ENCODE assay signal across 8 mouse cellular contexts in genomic region chr3:88950576-88951326, GRCm38 (mm10). TPM values are rescaled to one million over a fixed set of nuclear protein-coding genes. Genes with fewer than 3 reads are reported as not detected.
A peak's percentile ranks its signal among the peaks of the same experiment; 100 is the strongest.
DNase-seq lines count a peak whose midpoint lies in the region; ATAC-seq lines count a peak whose summit lies in the region.

Gene Ash1l (plus strand): TSS chr3:88950622.
Gene Dap3 (minus strand): TSS chr3:88951181.

- H3K27me3 ChIP-seq in intestine, embryonic 15.5 days (replicated peaks), result no peaks in the 10 kb centered on the region
- no peaks in the 10 kb centered on the region for H3K27me3 ChIP-seq in midbrain, embryonic 10.5 days (ENCODE audit: low read depth, poor library complexity, severe bottlenecking)

- peak within 1 kb of the TSS; percentile 84 for H3K4me3 ChIP-seq in intestine, embryonic 15.5 days (replicated peaks)
- H3K4me3 ChIP-seq in midbrain, embryonic 10.5 days, result peak within 1 kb of the TSS; percentile 74

- peaks cover 13% of the 10 kb centered on the region; the same call in 1 of the 2 replicates for H3K4me1 ChIP-seq in intestine, embryonic 15.5 days (replicated peaks)
- H3K4me1 ChIP-seq in midbrain, embryonic 10.5 days, result peaks cover 35% of the 10 kb centered on the region

- peak within 1 kb of the TSS; percentile 100 for H3K27ac ChIP-seq in intestine, embryonic 15.5 days
- H3K27ac ChIP-seq in midbrain, embryonic 10.5 days (replicated peaks), result peak within 1 kb of the TSS; percentile 99

- ATAC-seq in intestine, embryonic 15.5 days, result peak; percentile 80

- H3K36me3 ChIP-seq in intestine, embryonic 15.5 days, result no peaks in the 10 kb centered on the region
- H3K36me3 ChIP-seq in midbrain, embryonic 10.5 days, result no peaks in the 10 kb centered on the region

- peak; percentile 71 for DNase-seq in layer of hippocampus, adult 11-12 months (ENCODE audit: low spot score)
- DNase-seq in layer of hippocampus, adult 9-10 months (ENCODE audit: low spot score), result no peak
- peak; percentile 88 for DNase-seq in embryo, embryonic 9.5 days (ENCODE audit: extremely low spot score)
- peak; percentile 67 to 77 for DNase-seq in gastrocnemius, postnatal 4 days (ENCODE audit: low spot score in 2 of 2)
- peak; percentile 79 to 82 for DNase-seq in left cerebral cortex, postnatal 36 days (ENCODE audit: low spot score in 2 of 2)
- DNase-seq in midbrain, embryonic 10.5 days (ENCODE audit: low spot score), result peak; percentile 87
- peak; percentile 77 for DNase-seq in spleen, adult 12 weeks (ENCODE audit: low spot score)

- under 1% methylated on average over 51 of the region's 64 CpGs for WGBS in intestine, embryonic 15.5 days
- under 1% methylated on average over 40 of the region's 64 CpGs for WGBS in midbrain, embryonic 10.5 days

- H3K4me2 ChIP-seq in intestine, embryonic 15.5 days (replicated peaks), result peak within 1 kb of the TSS; percentile 63

- peak within 1 kb of the TSS; percentile 97 for H3K9ac ChIP-seq in intestine, embryonic 15.5 days

- intact Hi-C loops in left cerebral cortex, postnatal 36 days (cut with DNase I), result no loop called here

- no peaks in the 10 kb centered on the region for H3K9me3 ChIP-seq in intestine, embryonic 15.5 days
- no peaks in the 10 kb centered on the region for H3K9me3 ChIP-seq in midbrain, embryonic 10.5 days (replicated peaks)

RNA-seq across cellular contexts. Expression of gene Ash1l, which starts in this region (rescaled TPM):
- 10 to 100 TPM; 37.8 to 41.8 TPM for total RNA-seq in gastrocnemius, postnatal 4 days (2021)
- polyA plus RNA-seq in intestine, embryonic 15.5 days (2015; fragmentation: Nextera tagmentation; extraction: Ambion mirVana), result 16.4 and 17.0 TPM in 2 replicates
- total RNA-seq in left cerebral cortex, postnatal 36 days (2021), result 10 to 100 TPM; 81.3 to 95.4 TPM
- polyA plus RNA-seq in midbrain, embryonic 10.5 days (2016; fragmentation: Nextera tagmentation; extraction: Ambion mirVana), result 13.4 and 14.3 TPM in 2 replicates

RNA-seq across cellular contexts. Expression of gene Dap3, which starts in this region (rescaled TPM):
- 10 to 100 TPM; 72.7 to 75.8 TPM for total RNA-seq in gastrocnemius, postnatal 4 days (2021)
- polyA plus RNA-seq in intestine, embryonic 15.5 days (2015; fragmentation: Nextera tagmentation; extraction: Ambion mirVana), result 163 and 171 TPM in 2 replicates
- total RNA-seq in left cerebral cortex, postnatal 36 days (2021), result 100 to 1,000 TPM in 1 of 2 experiments, 10 to 100 TPM in 1; 97.8 to 107 TPM
- polyA plus RNA-seq in midbrain, embryonic 10.5 days (2016; fragmentation: Nextera tagmentation; extraction: Ambion mirVana), result 131 TPM in 2 replicates
